Mouse (Mus musculus): Measurements from ENCODE around the gene Nrxn2. TPM values are rescaled to one million over a fixed set of nuclear protein-coding genes. Genes with fewer than 3 reads are reported as not detected.

Nrxn2 gene
- polyA plus RNA-seq, 2 experiments, result 2.6 to 3.6 TPM

DNA sequence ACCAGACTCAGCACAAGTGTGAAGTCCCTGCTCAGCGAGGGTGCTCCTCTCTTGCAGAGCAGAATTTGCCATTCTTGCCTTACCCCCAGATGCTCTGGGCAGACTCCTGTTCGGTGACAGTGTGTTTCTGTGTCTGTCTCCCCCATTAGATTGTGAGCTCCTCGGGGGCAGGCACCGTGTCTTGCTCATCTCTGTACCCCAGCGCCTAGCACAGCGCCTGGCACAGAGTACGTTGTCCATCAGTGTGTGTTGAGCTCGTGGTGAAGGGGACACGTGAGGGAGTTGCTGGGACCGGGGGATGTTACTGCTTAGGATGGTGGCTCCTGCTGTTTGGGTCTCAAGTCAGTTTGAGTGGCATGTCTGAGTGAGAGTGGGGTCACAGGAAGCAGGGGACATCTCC, 14.7 kb upstream of the Nrxn2 start:
- no peak overlapping the region for H3K9ac ChIP-seq (ENCODE audit: low read depth, low read length, severe bottlenecking)
- peaks cover 13% of the 10 kb centered on the region for H3K4me1 ChIP-seq (ENCODE audit: control insufficient read depth, insufficient read depth, low read length)
- no peak overlapping the region for H3K4me2 ChIP-seq (replicated peaks; ENCODE audit: low read depth, low read length, severe bottlenecking)
- no peak for TF ChIP-seq POLR2A (IDR thresholded peaks at IDR 0.05; ENCODE audit: borderline replicate concordance, extremely low read depth, insufficient read depth, insufficient read length)
- ATAC-seq (ENCODE audit: low FRiP score, low read depth), result no peak
- 88% methylated on average over 10 of the region's 10 CpGs for WGBS
- H3K36me3 ChIP-seq (ENCODE audit: control insufficient read depth, insufficient read depth, low read length), result no peaks in the 10 kb centered on the region
- H3K27me3 ChIP-seq (ENCODE audit: control insufficient read depth, insufficient read depth, low read length), result peaks cover 29% of the 10 kb centered on the region
- H3K9me3 ChIP-seq (ENCODE audit: control insufficient read depth, low read length), result no peaks in the 10 kb centered on the region
- no peak for DNase-seq (ENCODE audit: low spot score)
- no peak overlapping the region for H3K27ac ChIP-seq (replicated peaks; ENCODE audit: low read depth, low read length)
- H3K4me3 ChIP-seq (replicated peaks; ENCODE audit: low read length), result no peak overlapping the region

DNA sequence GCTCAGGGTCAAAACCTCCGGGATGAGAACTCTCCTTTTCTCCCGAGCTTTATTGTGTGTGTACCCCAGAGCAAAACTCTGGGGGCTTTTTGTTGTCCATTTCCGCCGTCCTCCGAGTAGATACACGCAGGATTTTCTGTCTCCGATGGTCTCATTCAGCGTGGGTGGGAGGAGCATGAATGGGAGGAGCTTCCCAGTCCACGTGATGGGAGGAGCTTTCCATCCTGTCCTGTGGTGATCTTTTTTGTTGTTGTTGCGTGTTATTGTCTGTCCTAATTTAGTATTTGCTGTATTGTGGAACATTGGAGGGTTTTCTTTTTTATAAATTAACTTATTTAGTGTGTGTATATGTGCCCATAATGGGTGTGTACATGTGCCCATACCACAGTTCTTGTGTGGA, 13.1 kb upstream of the Nrxn2 start:
- Histone ChIP-seq H3K27me3 (ENCODE audit: control insufficient read depth, insufficient read depth, low read length) (peaks cover 20% of the 10 kb centered on the region), H3K4me3 (replicated peaks; ENCODE audit: low read length) (no peak overlapping the region), H3K36me3 (ENCODE audit: control insufficient read depth, insufficient read depth, low read length) (no peaks in the 10 kb centered on the region), H3K9me3 (ENCODE audit: control insufficient read depth, low read length) (no peaks in the 10 kb centered on the region), H3K27ac (replicated peaks; ENCODE audit: low read depth, low read length) (no peak overlapping the region), H3K4me2 (replicated peaks; ENCODE audit: low read depth, low read length, severe bottlenecking) (no peak overlapping the region), H3K4me1 (ENCODE audit: control insufficient read depth, insufficient read depth, low read length) (peaks cover 11% of the 10 kb centered on the region), H3K9ac (ENCODE audit: low read depth, low read length, severe bottlenecking) (no peak overlapping the region)
- no peak for TF ChIP-seq POLR2A (IDR thresholded peaks at IDR 0.05; ENCODE audit: borderline replicate concordance, extremely low read depth, insufficient read depth, insufficient read length)
- no peak for DNase-seq (ENCODE audit: low spot score)
- ATAC-seq (ENCODE audit: low FRiP score, low read depth), result no peak
- 77% methylated on average over 10 of the region's 10 CpGs for WGBS

DNA sequence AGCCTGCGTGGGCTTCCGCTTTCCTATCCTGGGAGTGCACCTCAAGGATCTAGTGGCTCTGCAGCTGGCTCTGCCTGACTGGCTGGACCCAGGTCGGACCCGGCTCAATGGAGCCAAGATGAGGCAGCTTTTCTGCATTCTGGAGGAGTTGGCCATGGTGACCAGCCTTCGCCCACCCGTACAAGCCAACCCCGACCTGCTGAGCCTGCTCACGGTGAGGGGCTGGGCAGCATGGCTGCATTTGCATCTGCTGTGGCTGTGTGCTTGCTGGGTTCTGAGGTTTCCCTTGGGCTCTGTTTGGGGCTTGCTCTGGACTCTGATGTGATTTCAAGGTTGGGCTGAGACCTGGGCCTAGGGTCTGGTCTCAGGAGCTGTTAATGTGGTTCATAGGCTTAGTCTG, 11.4 kb upstream of the Nrxn2 start:
- Histone ChIP-seq H3K36me3 (ENCODE audit: control insufficient read depth, insufficient read depth, low read length) (no peaks in the 10 kb centered on the region), H3K9ac (ENCODE audit: low read depth, low read length, severe bottlenecking) (no peak overlapping the region), H3K4me3 (replicated peaks; ENCODE audit: low read length) (no peak overlapping the region), H3K4me1 (ENCODE audit: control insufficient read depth, insufficient read depth, low read length) (no peaks in the 10 kb centered on the region), H3K9me3 (ENCODE audit: control insufficient read depth, low read length) (no peaks in the 10 kb centered on the region), H3K4me2 (replicated peaks; ENCODE audit: low read depth, low read length, severe bottlenecking) (no peak overlapping the region), H3K27ac (replicated peaks; ENCODE audit: low read depth, low read length) (no peak overlapping the region), H3K27me3 (ENCODE audit: control insufficient read depth, insufficient read depth, low read length) (peaks cover 3% of the 10 kb centered on the region)
- no peak for ATAC-seq (ENCODE audit: low FRiP score, low read depth)
- no peak for DNase-seq (ENCODE audit: low spot score)
- 79% methylated on average over 8 of the region's 8 CpGs for WGBS
- TF ChIP-seq POLR2A (IDR thresholded peaks at IDR 0.05; ENCODE audit: borderline replicate concordance, extremely low read depth, insufficient read depth, insufficient read length), result no peak

DNA sequence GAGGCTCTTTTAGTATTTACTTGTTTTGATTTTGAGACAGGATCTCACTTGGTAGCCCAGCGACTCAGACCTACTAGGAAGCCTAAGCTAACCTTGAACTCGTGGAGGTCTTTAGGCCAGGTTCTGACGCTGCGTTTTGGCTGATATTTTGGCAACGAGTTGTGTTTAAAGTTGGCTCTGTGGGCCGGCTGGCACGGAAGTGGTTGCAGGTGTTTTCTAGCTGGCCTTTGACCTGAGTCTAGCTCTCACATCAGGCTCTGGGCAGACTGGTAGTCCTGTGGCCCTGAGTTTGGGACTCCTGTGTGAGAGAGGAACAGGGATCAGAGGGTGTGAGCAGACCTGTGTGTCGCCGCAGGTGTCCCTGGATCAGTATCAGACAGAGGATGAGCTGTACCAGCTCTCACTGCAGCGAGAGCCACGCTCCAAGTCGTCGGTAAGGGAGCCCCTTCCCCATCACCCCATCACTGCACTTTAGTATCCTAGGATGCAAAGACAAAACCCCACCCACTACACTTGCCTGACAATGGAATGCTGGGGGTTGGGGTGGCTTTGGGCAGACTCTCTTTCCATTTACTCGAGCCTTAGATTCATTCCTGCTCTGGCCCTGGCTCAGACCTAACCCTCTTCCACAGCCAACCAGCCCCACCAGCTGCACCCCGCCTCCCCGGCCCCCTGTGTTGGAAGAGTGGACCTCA, 10.6 kb upstream of the Nrxn2 start:
- H3K36me3 ChIP-seq (ENCODE audit: control insufficient read depth, insufficient read depth, low read length), result no peaks in the 10 kb centered on the region
- no peak overlapping the region for H3K27ac ChIP-seq (replicated peaks; ENCODE audit: low read depth, low read length)
- H3K4me3 ChIP-seq (replicated peaks; ENCODE audit: low read length), result no peak overlapping the region
- H3K9me3 ChIP-seq (ENCODE audit: control insufficient read depth, low read length), result no peaks in the 10 kb centered on the region
- no peaks in the 10 kb centered on the region for H3K4me1 ChIP-seq (ENCODE audit: control insufficient read depth, insufficient read depth, low read length)
- no peak overlapping the region for H3K4me2 ChIP-seq (replicated peaks; ENCODE audit: low read depth, low read length, severe bottlenecking)
- H3K9ac ChIP-seq (ENCODE audit: low read depth, low read length, severe bottlenecking), result no peak overlapping the region
- ATAC-seq (ENCODE audit: low FRiP score, low read depth), result no peak
- 57% methylated on average over 16 of the region's 16 CpGs for WGBS
- no peaks in the 10 kb centered on the region; the same call in 1 of the 2 replicates for H3K27me3 ChIP-seq (ENCODE audit: control insufficient read depth, insufficient read depth, low read length)
- no peak for TF ChIP-seq POLR2A (IDR thresholded peaks at IDR 0.05; ENCODE audit: borderline replicate concordance, extremely low read depth, insufficient read depth, insufficient read length)
- DNase-seq (ENCODE audit: low spot score), result no peak

DNA sequence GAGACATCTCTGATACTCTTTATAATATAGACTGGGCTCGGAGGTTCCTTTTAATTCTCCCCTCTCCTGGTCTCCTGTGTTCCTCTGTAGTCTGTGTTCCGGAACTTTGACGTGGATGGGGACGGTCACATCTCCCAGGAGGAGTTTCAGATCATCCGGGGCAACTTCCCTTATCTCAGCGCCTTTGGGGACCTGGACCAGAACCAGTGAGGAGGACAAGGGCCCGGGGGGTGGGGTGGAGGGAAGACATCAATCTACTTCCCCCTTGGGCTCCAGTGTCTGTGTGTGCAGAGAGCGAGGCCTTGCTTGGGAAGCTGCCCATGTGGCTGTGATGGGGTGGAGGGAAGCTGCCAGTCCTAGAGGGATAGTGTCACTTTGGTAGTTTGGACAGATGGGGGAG, 9.8 kb upstream of the Nrxn2 start:
- WGBS, result 74% methylated on average over 8 of the region's 8 CpGs
- ATAC-seq (ENCODE audit: low FRiP score, low read depth), result no peak
- TF ChIP-seq POLR2A (IDR thresholded peaks at IDR 0.05; ENCODE audit: borderline replicate concordance, extremely low read depth, insufficient read depth, insufficient read length), result no peak
- Histone ChIP-seq H3K9ac (ENCODE audit: low read depth, low read length, severe bottlenecking) (no peak overlapping the region), H3K9me3 (ENCODE audit: control insufficient read depth, low read length) (no peaks in the 10 kb centered on the region), H3K4me1 (ENCODE audit: control insufficient read depth, insufficient read depth, low read length) (no peaks in the 10 kb centered on the region), H3K27me3 (ENCODE audit: control insufficient read depth, insufficient read depth, low read length) (no peaks in the 10 kb centered on the region), H3K27ac (replicated peaks; ENCODE audit: low read depth, low read length) (no peak overlapping the region), H3K4me3 (replicated peaks; ENCODE audit: low read length) (no peak overlapping the region), H3K36me3 (ENCODE audit: control insufficient read depth, insufficient read depth, low read length) (no peaks in the 10 kb centered on the region), H3K4me2 (replicated peaks; ENCODE audit: low read depth, low read length, severe bottlenecking) (no peak overlapping the region)
- no peak for DNase-seq (ENCODE audit: low spot score)

Measured in limb, embryonic 14.5 days (tissue).